Mouse (Mus musculus): Measurements from ENCODE around the gene Il13ra2.

GRCm38 (mm10) chrX:147393446-147393845 is 35.5 kb downstream of the Il13ra2 start:
- no peak for TF ChIP-seq CTCF (IDR thresholded peaks at IDR 0.05; ENCODE audit: low read depth, low read length)
- no peak for TF ChIP-seq POLR2A (IDR thresholded peaks at IDR 0.05; ENCODE audit: borderline replicate concordance, low read depth, low read length)

All from bone marrow macrophage, adult 2 months (primary cell).